18 mouse cellular contexts compared by ENCODE assay signal in genomic region chr10:95291133-95291876, GRCm38 (mm10). TPM values are rescaled to one million over a fixed set of nuclear protein-coding genes. Genes with fewer than 3 reads are reported as not detected.
A peak's percentile ranks its signal among the peaks of the same experiment; 100 is the strongest.
DNase-seq lines count a peak whose midpoint lies in the region; ATAC-seq and TF ChIP-seq lines count a peak whose summit lies in the region.
"Had no signal": no experiment of that assay in that cellular context is flagged by ENCODE, and none has a peak within 500 bp of the region (broad histone marks: within the 10 kb centered on the region; RNA-seq: fewer than 3 reads in every experiment).

No protein-coding gene starts in this region.

- H3K36me3 ChIP-seq in forebrain, embryonic 10.5 days (replicated peaks), result peaks cover 3% of the 10 kb centered on the region; the same call in 1 of the 2 replicates
- H3K36me3 ChIP-seq in forebrain, embryonic 13.5 days (ENCODE audit: poor library complexity, severe bottlenecking), result no peaks in the 10 kb centered on the region
- H3K36me3 ChIP-seq in liver, embryonic 15.5 days (replicated peaks), result no peaks in the 10 kb centered on the region
- H3K36me3 ChIP-seq in midbrain, embryonic 14.5 days (ENCODE audit: control insufficient read depth, insufficient read depth, low read length), result no peaks in the 10 kb centered on the region
- H3K36me3 ChIP-seq in hindbrain, embryonic 10.5 days, result no peaks in the 10 kb centered on the region
- H3K36me3 ChIP-seq: midbrain, embryonic 12.5 days; neural tube, embryonic 13.5 days; stomach, embryonic 15.5 days had no signal

- TF ChIP-seq CTCF in bone marrow macrophage, adult 2 months (IDR thresholded peaks at IDR 0.05; ENCODE audit: low read depth, low read length), result no peak

- no peaks in the 10 kb centered on the region for H3K27me3 ChIP-seq in forebrain, embryonic 10.5 days (ENCODE audit: poor library complexity, severe bottlenecking)
- no peaks in the 10 kb centered on the region for H3K27me3 ChIP-seq in forebrain, embryonic 13.5 days
- H3K27me3 ChIP-seq in liver, embryonic 15.5 days, result no peaks in the 10 kb centered on the region
- H3K27me3 ChIP-seq in midbrain, embryonic 14.5 days (ENCODE audit: control insufficient read depth, insufficient read depth, low read length), result no peaks in the 10 kb centered on the region
- no peaks in the 10 kb centered on the region for H3K27me3 ChIP-seq in hindbrain, embryonic 10.5 days (ENCODE audit: insufficient read depth, poor library complexity, severe bottlenecking)
- H3K27me3 ChIP-seq: limb, embryonic 12.5 days; midbrain, embryonic 12.5 days; neural tube, embryonic 13.5 days; stomach, embryonic 15.5 days had no signal

- no peak overlapping the region for H3K9ac ChIP-seq in forebrain, embryonic 13.5 days
- H3K9ac ChIP-seq in liver, embryonic 15.5 days, result no peak overlapping the region
- H3K9ac ChIP-seq in midbrain, embryonic 14.5 days (replicated peaks; ENCODE audit: low read length), result no peak overlapping the region
- H3K9ac ChIP-seq: limb, embryonic 12.5 days; midbrain, embryonic 12.5 days; neural tube, embryonic 13.5 days; stomach, embryonic 15.5 days had no signal

- H3K27ac ChIP-seq in forebrain, embryonic 10.5 days, result 0 out of 2 replicates have a peak overlapping the region, but pooled peaks have one; percentile 20
- no peak overlapping the region for H3K27ac ChIP-seq in forebrain, embryonic 13.5 days
- no peak overlapping the region for H3K27ac ChIP-seq in bone marrow macrophage, adult 2 months (ENCODE audit: insufficient read depth, low read depth, low read length)
- H3K27ac ChIP-seq in liver, embryonic 15.5 days (replicated peaks), result peak overlapping the region; percentile 15
- H3K27ac ChIP-seq in midbrain, embryonic 14.5 days (replicated peaks; ENCODE audit: low read depth, low read length), result no peak overlapping the region
- no peak overlapping the region for H3K27ac ChIP-seq in hindbrain, embryonic 10.5 days
- H3K27ac ChIP-seq: limb, embryonic 12.5 days; midbrain, embryonic 12.5 days; neural tube, embryonic 13.5 days; stomach, embryonic 15.5 days had no signal

- no peak for ATAC-seq in forebrain, embryonic 13.5 days
- peak; percentile 45 for ATAC-seq in liver, embryonic 15.5 days (ENCODE audit: insufficient read depth)
- no peak for ATAC-seq in midbrain, embryonic 14.5 days (ENCODE audit: low FRiP score, low TSS enrichment)
- ATAC-seq: intestine, embryonic 16.5 days had no signal

- WGBS in forebrain, embryonic 10.5 days, result 92% methylated on average over 13 of the region's 13 CpGs
- WGBS in forebrain, embryonic 13.5 days, result 87% methylated on average over 13 of the region's 13 CpGs
- 34% methylated on average over 13 of the region's 13 CpGs for WGBS in liver, embryonic 15.5 days (ENCODE audit: insufficient replicate concordance)
- 86% methylated on average over 13 of the region's 13 CpGs for WGBS in midbrain, embryonic 14.5 days
- WGBS in hindbrain, embryonic 10.5 days, result 86% methylated on average over 13 of the region's 13 CpGs

- TF ChIP-seq POLR2A in bone marrow macrophage, adult 2 months (IDR thresholded peaks at IDR 0.05; ENCODE audit: borderline replicate concordance, low read depth, low read length), result no peak

- DNase-seq in forebrain, embryonic 10.5 days (ENCODE audit: extremely low spot score, low spot score), result no peak
- DNase-seq in monocyte, adult 2 months (ENCODE audit: low read depth in 1 of 2, low spot score in 2 of 2), result peak; percentile 36 to 51
- DNase-seq in midbrain, embryonic 14.5 days, result no peak
- no peak for DNase-seq in hindbrain, embryonic 10.5 days (ENCODE audit: low spot score)
- DNase-seq in layer of hippocampus, adult 9-10 months (ENCODE audit: low spot score), result no peak
- DNase-seq: adrenal gland, postnatal 36 days; cerebellum, adult 11-12 months; embryo, embryonic 11 days; kidney, postnatal 14 days had no signal

- H3K4me1 ChIP-seq in forebrain, embryonic 10.5 days, result no peaks in the 10 kb centered on the region
- no peaks in the 10 kb centered on the region for H3K4me1 ChIP-seq in forebrain, embryonic 13.5 days
- peaks cover 17% of the 10 kb centered on the region for H3K4me1 ChIP-seq in bone marrow macrophage, adult 2 months (ENCODE audit: control insufficient read depth, insufficient read depth, low read length)
- peaks cover 45% of the 10 kb centered on the region for H3K4me1 ChIP-seq in liver, embryonic 15.5 days (replicated peaks)
- H3K4me1 ChIP-seq in midbrain, embryonic 14.5 days (ENCODE audit: control insufficient read depth, insufficient read depth, low read length), result no peaks in the 10 kb centered on the region
- H3K4me1 ChIP-seq in hindbrain, embryonic 10.5 days (replicated peaks), result no peaks in the 10 kb centered on the region
- H3K4me1 ChIP-seq: midbrain, embryonic 12.5 days; stomach, embryonic 15.5 days had no signal

- H3K9me3 ChIP-seq in forebrain, embryonic 10.5 days, result no peaks in the 10 kb centered on the region
- H3K9me3 ChIP-seq in forebrain, embryonic 13.5 days (replicated peaks), result no peaks in the 10 kb centered on the region
- H3K9me3 ChIP-seq in liver, embryonic 15.5 days (replicated peaks), result no peaks in the 10 kb centered on the region
- H3K9me3 ChIP-seq in midbrain, embryonic 14.5 days (ENCODE audit: control insufficient read depth, low read length), result no peaks in the 10 kb centered on the region
- no peaks in the 10 kb centered on the region for H3K9me3 ChIP-seq in hindbrain, embryonic 10.5 days
- H3K9me3 ChIP-seq: limb, embryonic 12.5 days; midbrain, embryonic 12.5 days; neural tube, embryonic 13.5 days; stomach, embryonic 15.5 days had no signal

- no peak overlapping the region for H3K4me2 ChIP-seq in forebrain, embryonic 13.5 days
- peak overlapping the region; percentile 1; the same call in 1 of the 2 replicates for H3K4me2 ChIP-seq in liver, embryonic 15.5 days
- no peak overlapping the region for H3K4me2 ChIP-seq in midbrain, embryonic 14.5 days (ENCODE audit: low read length)
- H3K4me2 ChIP-seq: limb, embryonic 12.5 days; midbrain, embryonic 12.5 days; neural tube, embryonic 13.5 days; stomach, embryonic 15.5 days had no signal

- H3K4me3 ChIP-seq in forebrain, embryonic 10.5 days, result no peak overlapping the region
- H3K4me3 ChIP-seq in forebrain, embryonic 13.5 days, result no peak overlapping the region
- H3K4me3 ChIP-seq in bone marrow macrophage, adult 2 months (ENCODE audit: insufficient read depth, low read length), result peak overlapping the region; percentile 33
- H3K4me3 ChIP-seq in liver, embryonic 15.5 days (replicated peaks), result no peak overlapping the region
- no peak overlapping the region for H3K4me3 ChIP-seq in midbrain, embryonic 14.5 days (replicated peaks; ENCODE audit: low read depth, low read length)
- H3K4me3 ChIP-seq in hindbrain, embryonic 10.5 days, result no peak overlapping the region
- H3K4me3 ChIP-seq: erythroblast, embryonic 14.5 days; limb, embryonic 12.5 days; midbrain, embryonic 12.5 days; neural tube, embryonic 13.5 days; stomach, embryonic 15.5 days had no signal

RNA-seq across cellular contexts. Expression of gene Cradd, which starts 32.6 kb away (rescaled TPM):
- 11.6 and 13.2 TPM in 2 replicates for polyA plus RNA-seq in forebrain, embryonic 10.5 days (2016; fragmentation: Nextera tagmentation; extraction: Ambion mirVana)
- polyA plus RNA-seq in forebrain, embryonic 13.5 days (2015; fragmentation: Nextera tagmentation; extraction: Ambion mirVana), result 11.3 and 12.5 TPM in 2 replicates
- polyA plus RNA-seq in bone marrow macrophage, adult 2 months (2012; ENCODE audit: insufficient read depth, insufficient read length, missing spikeins), result 12.2 and 14.7 TPM in 2 replicates
- 3.6 and 4.2 TPM in 2 replicates for polyA plus RNA-seq in liver, embryonic 15.5 days (2015; fragmentation: Nextera tagmentation; extraction: Ambion mirVana)
- polyA plus RNA-seq in midbrain, embryonic 14.5 days (2014; fragmentation: Nextera tagmentation; extraction: Ambion mirVana), result 12.0 and 12.5 TPM in 2 replicates
- 10.9 and 13.3 TPM in 2 replicates for polyA plus RNA-seq in hindbrain, embryonic 10.5 days (2016; fragmentation: Nextera tagmentation; extraction: Ambion mirVana)

Comparison
In these comparisons a context has a peak if more than half of its experiments do, and no peak if none do; other contexts are left out.
1. H3K27ac ChIP-seq: peak in forebrain, embryonic 10.5 days (single experiment) and liver, embryonic 15.5 days (single experiment); none in forebrain, embryonic 13.5 days (single experiment), bone marrow macrophage, adult 2 months (single experiment), midbrain, embryonic 14.5 days (single experiment) and hindbrain, embryonic 10.5 days (single experiment).
2. DNase-seq: peak in monocyte, adult 2 months (2 of 2); none in forebrain, embryonic 10.5 days (single experiment), midbrain, embryonic 14.5 days (single experiment), hindbrain, embryonic 10.5 days (single experiment) and layer of hippocampus, adult 9-10 months (single experiment).